21 mouse cellular contexts compared by ENCODE assay signal in the genomic region with DNA sequence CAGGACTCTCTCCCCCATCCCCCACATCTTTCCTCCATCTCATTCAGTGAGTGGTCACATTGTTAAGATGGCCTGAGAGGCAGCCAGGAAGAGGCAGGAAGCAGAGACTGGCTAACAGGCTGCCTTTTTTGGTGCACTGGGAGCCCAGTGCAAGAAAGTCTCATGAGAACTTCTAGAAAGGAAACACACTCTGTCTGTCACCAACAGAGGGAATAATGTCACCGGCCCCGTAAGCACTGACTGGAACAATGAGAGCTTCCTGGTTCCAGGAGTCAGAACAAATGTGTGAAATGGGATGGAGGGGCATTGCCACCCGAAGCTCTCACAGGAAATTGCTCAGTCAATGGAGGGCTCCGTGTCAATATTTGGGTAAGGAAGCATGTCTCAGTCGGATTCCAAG.
DNase-seq lines count a peak whose midpoint lies in the region; ATAC-seq and TF ChIP-seq lines count a peak whose summit lies in the region.
"Had no signal": no experiment of that assay in that cellular context is flagged by ENCODE, and none has a peak within 500 bp of the region (broad histone marks: within the 10 kb centered on the region; RNA-seq: fewer than 3 reads in every experiment).

No protein-coding gene starts in this region.

- H3K4me2 ChIP-seq in forebrain, embryonic 13.5 days: no peak overlapping the region
- no peak overlapping the region for H3K4me2 ChIP-seq in forebrain, embryonic 14.5 days (ENCODE audit: low read length)
- H3K4me2 ChIP-seq in heart, embryonic 11.5 days: no peak overlapping the region
- no peak overlapping the region for H3K4me2 ChIP-seq in lung, embryonic 14.5 days
- H3K4me2 ChIP-seq: embryonic facial prominence, embryonic 12.5 days; limb, embryonic 15.5 days; neural tube, embryonic 13.5 days had no signal

- 78% methylated on average over 5 of the region's 5 CpGs for WGBS in forebrain, embryonic 13.5 days
- WGBS in forebrain, embryonic 14.5 days: 85% methylated on average over 5 of the region's 5 CpGs
- WGBS in heart, embryonic 11.5 days (ENCODE audit: insufficient replicate concordance): 48% methylated on average over 5 of the region's 5 CpGs
- WGBS in lung, embryonic 14.5 days: 39% methylated on average over 5 of the region's 5 CpGs
- WGBS in lung, adult 2 months: 24% methylated on average over 5 of the region's 5 CpGs

- H3K4me1 ChIP-seq in forebrain, embryonic 13.5 days: peaks cover 7% of the 10 kb centered on the region
- H3K4me1 ChIP-seq in forebrain, embryonic 14.5 days (ENCODE audit: control insufficient read depth, insufficient read depth, low read length): no peaks in the 10 kb centered on the region
- H3K4me1 ChIP-seq in heart, embryonic 11.5 days (ENCODE audit: control insufficient read depth, insufficient read depth, low read length): 0 out of 2 replicates have a peak, but pooled peaks cover 4% of the 10 kb centered on the region
- 0 out of 2 replicates have a peak, but pooled peaks cover 4% of the 10 kb centered on the region for H3K4me1 ChIP-seq in lung, embryonic 14.5 days (ENCODE audit: insufficient read depth)
- no peaks in the 10 kb centered on the region; the same call in 1 of the 2 replicates for H3K4me1 ChIP-seq in lung, adult 2 months (ENCODE audit: control insufficient read depth, insufficient read depth, low read length)
- H3K4me1 ChIP-seq: megakaryocyte, embryonic 14.5 days had no signal

- no peaks in the 10 kb centered on the region for H3K36me3 ChIP-seq in forebrain, embryonic 13.5 days (ENCODE audit: poor library complexity, severe bottlenecking)
- no peaks in the 10 kb centered on the region for H3K36me3 ChIP-seq in forebrain, embryonic 14.5 days (ENCODE audit: control insufficient read depth, insufficient read depth, low read length)
- H3K36me3 ChIP-seq in heart, embryonic 11.5 days (ENCODE audit: control insufficient read depth, insufficient read depth, low read length): no peaks in the 10 kb centered on the region
- no peaks in the 10 kb centered on the region for H3K36me3 ChIP-seq in lung, embryonic 14.5 days (ENCODE audit: insufficient read depth)
- H3K36me3 ChIP-seq: embryonic facial prominence, embryonic 12.5 days; limb, embryonic 15.5 days; neural tube, embryonic 13.5 days had no signal

- no peak overlapping the region for H3K4me3 ChIP-seq in forebrain, embryonic 13.5 days
- H3K4me3 ChIP-seq in forebrain, embryonic 14.5 days (ENCODE audit: low read depth, low read length): no peak overlapping the region
- H3K4me3 ChIP-seq in heart, embryonic 11.5 days (ENCODE audit: low read depth, low read length): no peak overlapping the region
- H3K4me3 ChIP-seq in lung, embryonic 14.5 days (ENCODE audit: low read depth, low read length): no peak overlapping the region
- H3K4me3 ChIP-seq in lung, adult 2 months (replicated peaks; ENCODE audit: extremely low read depth, low read depth, low read length): no peak overlapping the region
- H3K4me3 ChIP-seq: embryonic facial prominence, embryonic 12.5 days; erythroblast, embryonic 14.5 days; limb, embryonic 15.5 days; megakaryocyte, embryonic 14.5 days; neural tube, embryonic 13.5 days had no signal

- intact Hi-C loops in heart, postnatal 10 days (cut with DNase I): loop anchor here (5.0 kb wide), 1 partner anchor 139 kb away; a partner anchor contains a TSS

- no peak for DNase-seq in forebrain, embryonic 14.5 days (ENCODE audit: low spot score)
- no peak for DNase-seq in heart, postnatal 10 days
- no peak for DNase-seq in lung, embryonic 14.5 days
- DNase-seq in lung, adult 2 months: no peak
- no peak for DNase-seq in urinary bladder, adult 18-20 months (ENCODE audit: low spot score in 2 of 2)
- DNase-seq in layer of hippocampus, postnatal 25 days (ENCODE audit: extremely low spot score in 1 of 2, low spot score in 1 of 2): no peak
- DNase-seq: adrenal gland, adult 8-10 months; cerebellum, adult 9-11 months; gastrocnemius, postnatal 25 days; kidney, postnatal 25 days; thymus, postnatal 36 days had no signal

- TF ChIP-seq CTCF in lung, embryonic 14.5 days (IDR thresholded peaks at IDR 0.05; ENCODE audit: low read depth): no peak
- no peak for TF ChIP-seq CTCF in lung, adult 2 months (IDR thresholded peaks at IDR 0.05; ENCODE audit: insufficient read depth, low read length)

- H3K27ac ChIP-seq in forebrain, embryonic 13.5 days: 0 out of 2 replicates have a peak overlapping the region, but pooled peaks have one; percentile 1
- no peak overlapping the region for H3K27ac ChIP-seq in forebrain, embryonic 14.5 days (ENCODE audit: low read depth, low read length)
- 0 out of 2 replicates have a peak overlapping the region, but pooled peaks have one; percentile 5 for H3K27ac ChIP-seq in heart, embryonic 11.5 days (ENCODE audit: low read depth, low read length)
- no peak overlapping the region for H3K27ac ChIP-seq in lung, embryonic 14.5 days (ENCODE audit: low read depth)
- H3K27ac ChIP-seq: embryonic facial prominence, embryonic 12.5 days; limb, embryonic 15.5 days had no signal

- H3K9ac ChIP-seq in forebrain, embryonic 13.5 days: no peak overlapping the region
- H3K9ac ChIP-seq in forebrain, embryonic 14.5 days (ENCODE audit: low read length): no peak overlapping the region
- H3K9ac ChIP-seq in heart, embryonic 11.5 days (ENCODE audit: low read depth, low read length): no peak overlapping the region
- H3K9ac ChIP-seq in lung, embryonic 14.5 days: no peak overlapping the region
- H3K9ac ChIP-seq: embryonic facial prominence, embryonic 12.5 days; limb, embryonic 15.5 days; neural tube, embryonic 13.5 days had no signal

- no peak for ATAC-seq in forebrain, embryonic 13.5 days
- no peak for ATAC-seq in forebrain, embryonic 14.5 days
- ATAC-seq in heart, embryonic 11.5 days (replicated peaks; ENCODE audit: insufficient number of reproducible peaks, low FRiP score, low TSS enrichment): no peak
- ATAC-seq in lung, embryonic 14.5 days (ENCODE audit: insufficient read depth): peak; percentile 62; the same call in 1 of the 2 replicates
- ATAC-seq: CD4-positive, CD25-positive, alpha-beta regulatory T cell, adult 4 months; intestine, embryonic 16.5 days; Patski had no signal

- no peaks in the 10 kb centered on the region for H3K9me3 ChIP-seq in forebrain, embryonic 13.5 days (replicated peaks)
- no peaks in the 10 kb centered on the region for H3K9me3 ChIP-seq in forebrain, embryonic 14.5 days (replicated peaks; ENCODE audit: control insufficient read depth, low read length)
- no peaks in the 10 kb centered on the region for H3K9me3 ChIP-seq in heart, embryonic 11.5 days (replicated peaks; ENCODE audit: control insufficient read depth, low read length)
- H3K9me3 ChIP-seq in lung, embryonic 14.5 days (ENCODE audit: low read depth, low read length): no peaks in the 10 kb centered on the region
- H3K9me3 ChIP-seq: embryonic facial prominence, embryonic 12.5 days; limb, embryonic 15.5 days; neural tube, embryonic 13.5 days had no signal

- TF ChIP-seq POLR2A in lung, adult 2 months (IDR thresholded peaks at IDR 0.05; ENCODE audit: borderline replicate concordance, extremely low read depth, low read depth, low read length): no peak

- H3K27me3 ChIP-seq in forebrain, embryonic 13.5 days: no peaks in the 10 kb centered on the region
- no peaks in the 10 kb centered on the region for H3K27me3 ChIP-seq in forebrain, embryonic 14.5 days (replicated peaks; ENCODE audit: control insufficient read depth, insufficient read depth, low read length)
- no peaks in the 10 kb centered on the region for H3K27me3 ChIP-seq in heart, embryonic 11.5 days (ENCODE audit: control insufficient read depth, insufficient read depth, low read length)
- no peaks in the 10 kb centered on the region for H3K27me3 ChIP-seq in lung, embryonic 14.5 days (ENCODE audit: insufficient read depth, low read length)
- H3K27me3 ChIP-seq: embryonic facial prominence, embryonic 12.5 days; limb, embryonic 15.5 days; megakaryocyte, embryonic 14.5 days; neural tube, embryonic 13.5 days; Patski had no signal

Comparison
In these comparisons a context has a peak if more than half of its experiments do, and no peak if none do; other contexts are left out.
1. H3K27ac ChIP-seq: peak in forebrain, embryonic 13.5 days (single experiment) and heart, embryonic 11.5 days (single experiment); none in forebrain, embryonic 14.5 days (single experiment) and lung, embryonic 14.5 days (single experiment).